Mouse (Mus musculus) midbrain, postnatal 0 days (tissue): ENCODE data around the gene Gas2. TPM values are rescaled to one million over a fixed set of nuclear protein-coding genes. Genes with fewer than 3 reads are reported as not detected.

ENCODE experiments used
- ATAC-seq: fragments of 200-750 bp; cut with Nextera tagmentation; 2 replicates; pipeline ENCODE4 v1.8.0; 2017; ENCODE audit warnings: moderate number of reproducible peaks, mild to moderate bottlenecking, moderate TSS enrichment, moderate library complexity; ENCODE audit not compliant: low FRiP score
- DNase-seq: peaks from one replicate; pipeline ENCODE4 v3.0.0-alpha.2; 2015; ENCODE audit warnings: low spot score
- H3K27ac ChIP-seq: fragments of 300-500 bp; sonication (generic); 2 replicates; pipeline ENCODE4 v1.5.1; 2014; ENCODE audit warnings: low read depth, mild to moderate bottlenecking, low read length, mixed read lengths
- H3K27me3 ChIP-seq: fragments of 300-500 bp; sonication (generic); 2 replicates; pipeline ENCODE4 v1.6.1; 2014; ENCODE audit warnings: low read length, control low read depth, mixed read lengths; ENCODE audit not compliant: insufficient read depth
- H3K36me3 ChIP-seq: fragments of 300-500 bp; sonication (generic); 2 replicates; pipeline ENCODE4 v1.6.1; 2014; ENCODE audit warnings: low read length, control low read depth, mixed read lengths; ENCODE audit not compliant: insufficient read depth
- H3K4me1 ChIP-seq: fragments of 300-500 bp; sonication (generic); 2 replicates; pipeline ENCODE4 v1.6.1; 2014; ENCODE audit warnings: mild to moderate bottlenecking, control low read depth, antibody characterized with exemption, low read length, mixed read lengths; ENCODE audit not compliant: insufficient read depth
- H3K4me2 ChIP-seq: fragments of 300-500 bp; sonication (generic); 2 replicates; pipeline ENCODE4 v1.6.1; 2014; ENCODE audit warnings: low read depth, mild to moderate bottlenecking, low read length, mixed read lengths; ENCODE audit not compliant: poor library complexity, severe bottlenecking
- H3K4me3 ChIP-seq: fragments of 300-500 bp; sonication (generic); 2 replicates; pipeline ENCODE4 v1.5.1; 2014; ENCODE audit warnings: low read depth, mild to moderate bottlenecking, low read length, moderate library complexity
- H3K9ac ChIP-seq: fragments of 300-500 bp; sonication (generic); replicated peaks from 2 replicates; pipeline ENCODE4 v1.6.1; 2014; ENCODE audit warnings: mild to moderate bottlenecking, low read length, moderate library complexity, mixed read lengths; ENCODE audit not compliant: poor library complexity, severe bottlenecking
- H3K9me3 ChIP-seq: fragments of 300-500 bp; sonication (generic); 2 replicates; pipeline ENCODE4 v1.6.1; 2016; ENCODE audit warnings: low read length, control low read depth
- CTCF ChIP-seq: IDR thresholded peaks from 2 replicates; pipeline ENCODE4 v1.5.1; 2016; ENCODE audit warnings: antibody characterized with exemption, mild to moderate bottlenecking
- WGBS: fragments of 180-500 bp; shearing (Covaris S2); extraction: QIAGEN DNeasy Blood & Tissue Kit; methylation state at CpG from one replicate; pipeline ENCODE4 v1.1.7; 2014; 5-methylcytosine and 5-hydroxymethylcytosine counted together
- polyA plus RNA-seq: library from polyadenylated mRNA; unstranded; fragments of >200 nt; fragmentation: Nextera tagmentation; extraction: Ambion mirVana; gene quantifications from 2 replicates; pipeline ENCODE4 v1.2.1, GENCODE M21; 2015
- total RNA-seq: library from RNA; depleted of rRNA; stranded (reverse); fragments of >200 nt; gene quantifications from 2 replicates; pipeline ENCODE4 v1.2.3, GENCODE M21; 2014

Gene Gas2
- total and polyA plus RNA-seq, 2 experiments from 2014 or later = 15.0 to 17.5 TPM

- no peak overlapping the region for H3K4me3 ChIP-seq
- H3K9ac ChIP-seq = no peak overlapping the region
- TF ChIP-seq CTCF = no peak
- H3K4me1 ChIP-seq = no peaks in the 10 kb centered on the region
- peak; percentile 66 for DNase-seq
- no peak overlapping the region for H3K4me2 ChIP-seq
- WGBS = 58% methylated on average over 2 of the region's 2 CpGs
- H3K9me3 ChIP-seq = no peaks in the 10 kb centered on the region
- no peak overlapping the region for H3K27ac ChIP-seq
- no peaks in the 10 kb centered on the region for H3K27me3 ChIP-seq
- no peak for ATAC-seq
- H3K36me3 ChIP-seq = no peaks in the 10 kb centered on the region
Observed at GRCm38 (mm10) chr7:51821467-51821866, 40.3 kb upstream of the Gas2 start.

GRCm38 (mm10) chr7:51823562-51824338 is 38.1 kb upstream of the Gas2 start:
- Histone ChIP-seq H3K4me3 (no peak overlapping the region), H3K36me3 (no peaks in the 10 kb centered on the region), H3K4me2 (no peak overlapping the region), H3K9me3 (no peaks in the 10 kb centered on the region), H3K9ac (no peak overlapping the region), H3K27me3 (no peaks in the 10 kb centered on the region), H3K4me1 (no peaks in the 10 kb centered on the region), H3K27ac (no peak overlapping the region)
- ATAC-seq (no peak), DNase-seq (peak; percentile 60)
- TF ChIP-seq CTCF = no peak
- 55% methylated on average over 7 of the region's 7 CpGs for WGBS

GRCm38 (mm10) chr7:51831917-51832316 is 29.9 kb upstream of the Gas2 start:
- H3K27ac ChIP-seq = peak overlapping the region; percentile 57; the same call in 1 of the 2 replicates
- no peaks in the 10 kb centered on the region for H3K27me3 ChIP-seq
- DNase-seq = peak; percentile 78
- H3K4me2 ChIP-seq = peak overlapping the region; percentile 6; the same call in 1 of the 2 replicates
- H3K9me3 ChIP-seq = no peaks in the 10 kb centered on the region
- H3K4me3 ChIP-seq = no peak overlapping the region
- TF ChIP-seq CTCF = no peak
- peaks cover 4% of the 10 kb centered on the region for H3K4me1 ChIP-seq
- no peak overlapping the region for H3K9ac ChIP-seq
- 0 out of 2 replicates have a peak, but pooled peaks have one; percentile 56 for ATAC-seq
- 15% methylated on average over 7 of the region's 7 CpGs for WGBS
- H3K36me3 ChIP-seq = no peaks in the 10 kb centered on the region

- Histone ChIP-seq H3K27ac (peak overlapping the region; percentile 43; the same call in 1 of the 2 replicates), H3K27me3 (no peaks in the 10 kb centered on the region), H3K9ac (no peak overlapping the region), H3K4me2 (no peak overlapping the region), H3K4me3 (no peak overlapping the region), H3K9me3 (0 out of 2 replicates have a peak, but pooled peaks cover 6% of the 10 kb centered on the region), H3K4me1 (no peaks in the 10 kb centered on the region), H3K36me3 (no peaks in the 10 kb centered on the region)
- TF ChIP-seq CTCF = no peak
- no peak for ATAC-seq
- no peak for DNase-seq
- 63% methylated on average over 7 of the region's 7 CpGs for WGBS
Observed at GRCm38 (mm10) chr7:51840515-51840914, 21.3 kb upstream of the Gas2 start.

- Histone ChIP-seq H3K36me3 (no peaks in the 10 kb centered on the region), H3K27me3 (no peaks in the 10 kb centered on the region), H3K9ac (no peak overlapping the region), H3K4me1 (no peaks in the 10 kb centered on the region), H3K27ac (no peak overlapping the region), H3K9me3 (no peaks in the 10 kb centered on the region), H3K4me3 (no peak overlapping the region), H3K4me2 (no peak overlapping the region)
- ATAC-seq (no peak), DNase-seq (no peak)
- WGBS = 81% methylated on average over 6 of the region's 6 CpGs
- TF ChIP-seq CTCF = no peak
Observed at GRCm38 (mm10) chr7:51850877-51851276, 10.9 kb upstream of the Gas2 start.

- Histone ChIP-seq H3K9ac (no peak overlapping the region), H3K9me3 (no peaks in the 10 kb centered on the region), H3K4me1 (no peaks in the 10 kb centered on the region), H3K27me3 (no peaks in the 10 kb centered on the region), H3K27ac (no peak overlapping the region), H3K36me3 (no peaks in the 10 kb centered on the region), H3K4me2 (no peak overlapping the region), H3K4me3 (no peak overlapping the region)
- WGBS = 95% methylated on average over 5 of the region's 5 CpGs
- TF ChIP-seq CTCF = no peak
- no peak for DNase-seq
- ATAC-seq = no peak
Observed at GRCm38 (mm10) chr7:51851890-51852507, 9.8 kb upstream of the Gas2 start.
